ENCODE assay signal across 29 mouse cellular contexts in the genomic region with DNA sequence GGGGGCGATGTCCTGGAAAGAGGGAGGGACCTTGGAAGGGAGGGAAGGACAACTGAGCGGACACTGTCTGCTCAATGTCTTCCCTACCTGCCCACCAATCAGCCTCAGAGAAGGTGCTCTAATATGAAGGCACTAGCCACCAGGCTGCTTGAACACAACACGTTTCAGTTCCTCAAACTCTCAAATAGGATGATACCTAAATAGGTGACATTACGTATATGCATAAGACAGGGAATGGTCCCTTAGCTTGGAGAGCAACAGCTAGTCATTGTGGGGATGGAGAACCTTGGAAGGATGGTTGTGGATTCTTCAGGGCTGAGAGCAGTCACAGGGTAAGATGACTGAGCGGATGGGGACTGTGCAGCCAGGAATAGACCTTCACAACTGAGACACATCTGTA. TPM values are rescaled to one million over a fixed set of nuclear protein-coding genes. Genes with fewer than 3 reads are reported as not detected.
A peak's percentile ranks its signal among the peaks of the same experiment; 100 is the strongest.
DNase-seq lines count a peak whose midpoint lies in the region; ATAC-seq and TF ChIP-seq lines count a peak whose summit lies in the region.
"Had no signal": no experiment of that assay in that cellular context is flagged by ENCODE, and none has a peak within 500 bp of the region (broad histone marks: within the 10 kb centered on the region; RNA-seq: fewer than 3 reads in every experiment).

No protein-coding gene starts in this region.

- TF ChIP-seq CTCF in gastrocnemius, adult 2 months (IDR thresholded peaks at IDR 0.05), result no peak
- TF ChIP-seq CTCF in left cerebral cortex, adult 2 months (IDR thresholded peaks at IDR 0.05), result no peak
- no peak for TF ChIP-seq CTCF in testis, adult 2 months (IDR thresholded peaks at IDR 0.05; ENCODE audit: control insufficient read depth, insufficient read depth, insufficient replicate concordance, low read depth, low read length)
- TF ChIP-seq CTCF in hindbrain, postnatal 0 days (IDR thresholded peaks at IDR 0.05; ENCODE audit: low read depth), result no peak

- H3K27ac ChIP-seq in gastrocnemius, adult 2 months, result no peak overlapping the region
- peak overlapping the region; percentile 63; the same call in 1 of the 2 replicates for H3K27ac ChIP-seq in left cerebral cortex, adult 2 months
- no peak overlapping the region for H3K27ac ChIP-seq in testis, adult 2 months (ENCODE audit: control insufficient read depth, insufficient read depth, low read depth, low read length)
- H3K27ac ChIP-seq in hindbrain, postnatal 0 days, result no peak overlapping the region
- H3K27ac ChIP-seq: embryonic facial prominence, embryonic 13.5 days; embryonic facial prominence, embryonic 15.5 days; forebrain, embryonic 10.5 days; forebrain, embryonic 12.5 days had no signal

- ATAC-seq in hindbrain, postnatal 0 days, result no peak
- ATAC-seq: forebrain, embryonic 14.5 days; forebrain, embryonic 16.5 days had no signal

- intact Hi-C loops in gastrocnemius, adult 2 months (cut with DNase I), result no loop called here
- intact Hi-C loops in gastrocnemius, postnatal 36 days (cut with DNase I), result no loop called here
- intact Hi-C loops in left cerebral cortex, adult 2 months (cut with DNase I), result no loop called here
- intact Hi-C loops in left cerebral cortex, postnatal 4 days (cut with DNase I), result no loop called here

- no peak overlapping the region for H3K4me3 ChIP-seq in gastrocnemius, adult 2 months
- H3K4me3 ChIP-seq in left cerebral cortex, adult 2 months, result no peak overlapping the region
- H3K4me3 ChIP-seq in testis, adult 2 months (ENCODE audit: control insufficient read depth, low read depth, low read length), result peak overlapping the region; percentile 39
- H3K4me3 ChIP-seq in hindbrain, postnatal 0 days (ENCODE audit: low read length), result no peak overlapping the region
- H3K4me3 ChIP-seq: embryonic facial prominence, embryonic 13.5 days; embryonic facial prominence, embryonic 15.5 days; erythroblast, embryonic 14.5 days; forebrain, embryonic 10.5 days; forebrain, embryonic 12.5 days had no signal

- no peaks in the 10 kb centered on the region for H3K9me3 ChIP-seq in hindbrain, postnatal 0 days (ENCODE audit: low read length)
- H3K9me3 ChIP-seq: embryonic facial prominence, embryonic 13.5 days; embryonic facial prominence, embryonic 15.5 days; forebrain, embryonic 10.5 days; forebrain, embryonic 12.5 days had no signal

- DNase-seq in gastrocnemius, adult 2 months, result peak; percentile 7
- no peak for DNase-seq in gastrocnemius, postnatal 36 days
- no peak for DNase-seq in left cerebral cortex, adult 2 months (ENCODE audit: extremely low spot score in 1 of 2, low spot score in 2 of 2)
- no peak for DNase-seq in left cerebral cortex, postnatal 4 days
- no peak for DNase-seq in testis, postnatal 14 days (ENCODE audit: low spot score)
- peak; percentile 13 for DNase-seq in splenic B cell, adult 2 months (ENCODE audit: low read depth, low spot score)
- no peak for DNase-seq in hindbrain, postnatal 0 days (ENCODE audit: low spot score)
- DNase-seq: adrenal gland, adult 2 months; adrenal gland, postnatal 10 days; adrenal gland, postnatal 25 days; cerebellum, adult 11 months; cerebellum, adult 18-20 months; cerebellum, adult 8-10 months; cerebellum, adult 9-11 months; cerebellum, postnatal 14 days; cerebellum, postnatal 36 days; embryo, embryonic 11 days had no signal

- TF ChIP-seq POLR2A in testis, adult 2 months (IDR thresholded peaks at IDR 0.05; ENCODE audit: control insufficient read depth, low read depth, low read length), result no peak

- no peak overlapping the region for H3K4me2 ChIP-seq in hindbrain, postnatal 0 days (ENCODE audit: low read depth, low read length)
- H3K4me2 ChIP-seq: embryonic facial prominence, embryonic 13.5 days; embryonic facial prominence, embryonic 15.5 days; forebrain, embryonic 12.5 days had no signal

- no peaks in the 10 kb centered on the region for H3K27me3 ChIP-seq in testis, adult 2 months (ENCODE audit: control insufficient read depth, insufficient read depth, low read length)
- H3K27me3 ChIP-seq in splenic B cell, adult 2 months (ENCODE audit: control insufficient read depth, insufficient read depth, low read length, poor library complexity, severe bottlenecking), result no peaks in the 10 kb centered on the region
- H3K27me3 ChIP-seq in hindbrain, postnatal 0 days (ENCODE audit: insufficient read depth, low read length), result 0 out of 2 replicates have a peak, but pooled peaks cover 3% of the 10 kb centered on the region

- no peaks in the 10 kb centered on the region for H3K36me3 ChIP-seq in testis, adult 2 months (ENCODE audit: control insufficient read depth, insufficient read depth, low read length)
- H3K36me3 ChIP-seq in splenic B cell, adult 2 months (ENCODE audit: control insufficient read depth, insufficient read depth, low read length, poor library complexity, severe bottlenecking), result no peaks in the 10 kb centered on the region
- no peaks in the 10 kb centered on the region for H3K36me3 ChIP-seq in hindbrain, postnatal 0 days (ENCODE audit: insufficient read depth, low read length)
- H3K36me3 ChIP-seq: embryonic facial prominence, embryonic 13.5 days; embryonic facial prominence, embryonic 15.5 days; forebrain, embryonic 10.5 days; forebrain, embryonic 12.5 days had no signal

- no peak overlapping the region for H3K9ac ChIP-seq in hindbrain, postnatal 0 days (replicated peaks; ENCODE audit: low read length)
- H3K9ac ChIP-seq: embryonic facial prominence, embryonic 13.5 days; embryonic facial prominence, embryonic 15.5 days; forebrain, embryonic 12.5 days had no signal

- WGBS in hindbrain, postnatal 0 days, result 83% methylated on average over 5 of the region's 5 CpGs

- H3K4me1 ChIP-seq in testis, adult 2 months (ENCODE audit: control insufficient read depth, insufficient read depth, low read length), result peaks cover 3% of the 10 kb centered on the region
- no peaks in the 10 kb centered on the region for H3K4me1 ChIP-seq in hindbrain, postnatal 0 days (ENCODE audit: insufficient read depth, low read length)
- H3K4me1 ChIP-seq: embryonic facial prominence, embryonic 15.5 days; forebrain, embryonic 12.5 days had no signal

RNA-seq across cellular contexts. Expression of a gene that starts 2.5 kb away (rescaled TPM):
- total RNA-seq in gastrocnemius, adult 2 months (2021), result not detected
- not detected for total RNA-seq in gastrocnemius, postnatal 36 days (2021)
- not detected for total RNA-seq in left cerebral cortex, adult 2 months (2021)
- not detected for total RNA-seq in left cerebral cortex, postnatal 4 days (2021)
- 18.7 and 19.2 TPM in 2 replicates for polyA plus RNA-seq in testis, adult 2 months (2012; rRNA removed)
- not detected in 2 replicates for total RNA-seq in hindbrain, postnatal 0 days (2014; rRNA removed)
- polyA plus RNA-seq in hindbrain, postnatal 0 days (2015; fragmentation: Nextera tagmentation; extraction: Ambion mirVana), result not detected in 2 replicates
- total RNA-seq: adrenal gland, adult 2 months; adrenal gland, postnatal 10 days; adrenal gland, postnatal 25 days; adrenal gland, postnatal 4 days; common myeloid progenitor, adult 5-6 weeks; ES-E14 had no signal
- polyA plus RNA-seq: adrenal gland, adult 2 months; embryonic facial prominence, embryonic 11.5 days; embryonic facial prominence, embryonic 13.5 days; embryonic facial prominence, embryonic 15.5 days; erythroblast, embryonic 14.5 days; forebrain, embryonic 12.5 days; forebrain, embryonic 14.5 days; forebrain, embryonic 16.5 days had no signal

RNA-seq across cellular contexts. Expression of a gene that starts 6.4 kb away (rescaled TPM):
- not detected for total RNA-seq in gastrocnemius, adult 2 months (2021)
- total RNA-seq in gastrocnemius, postnatal 36 days (2021), result not detected
- total RNA-seq in left cerebral cortex, adult 2 months (2021), result 1 to 10 TPM; 1.8 to 2.6 TPM
- under 1 TPM; 0.48 to 0.95 TPM for total RNA-seq in left cerebral cortex, postnatal 4 days (2021)
- 19.8 and 22.9 TPM in 2 replicates for polyA plus RNA-seq in testis, adult 2 months (2012; rRNA removed)
- 0.25 and 0.31 TPM in 2 replicates for total RNA-seq in hindbrain, postnatal 0 days (2014; rRNA removed)
- polyA plus RNA-seq in hindbrain, postnatal 0 days (2015; fragmentation: Nextera tagmentation; extraction: Ambion mirVana), result 2.2 and 2.4 TPM in 2 replicates
- total RNA-seq: common myeloid progenitor, adult 5-6 weeks had no signal

RNA-seq across cellular contexts. Expression of a gene that starts 6.6 kb away (rescaled TPM):
- total RNA-seq in gastrocnemius, adult 2 months (2021), result 10 to 100 TPM; 25.6 to 29.5 TPM
- 10 to 100 TPM; 20.7 to 28.5 TPM for total RNA-seq in gastrocnemius, postnatal 36 days (2021)
- 100 to 1,000 TPM; 135 to 138 TPM for total RNA-seq in left cerebral cortex, adult 2 months (2021)
- 100 to 1,000 TPM; 113 to 125 TPM for total RNA-seq in left cerebral cortex, postnatal 4 days (2021)
- polyA plus RNA-seq in testis, adult 2 months (2012; rRNA removed), result 72.5 and 83.8 TPM in 2 replicates
- 63.8 and 70.8 TPM in 2 replicates for total RNA-seq in hindbrain, postnatal 0 days (2014; rRNA removed)
- 104 and 106 TPM in 2 replicates for polyA plus RNA-seq in hindbrain, postnatal 0 days (2015; fragmentation: Nextera tagmentation; extraction: Ambion mirVana)

RNA-seq across cellular contexts. Expression of a gene that starts 13.3 kb away (rescaled TPM):
- not detected for total RNA-seq in gastrocnemius, adult 2 months (2021)
- not detected for total RNA-seq in gastrocnemius, postnatal 36 days (2021)
- 100 to 1,000 TPM; 111 to 120 TPM for total RNA-seq in left cerebral cortex, adult 2 months (2021)
- total RNA-seq in left cerebral cortex, postnatal 4 days (2021), result 10 to 100 TPM; 37.2 to 56.0 TPM
- 0.32 and 0.62 TPM in 2 replicates for polyA plus RNA-seq in testis, adult 2 months (2012; rRNA removed)
- 79.1 and 105 TPM in 2 replicates for total RNA-seq in hindbrain, postnatal 0 days (2014; rRNA removed)
- polyA plus RNA-seq in hindbrain, postnatal 0 days (2015; fragmentation: Nextera tagmentation; extraction: Ambion mirVana), result 74.4 and 89.2 TPM in 2 replicates

RNA-seq across cellular contexts. Expression of a gene that starts 37.5 kb away (rescaled TPM):
- not detected for total RNA-seq in gastrocnemius, adult 2 months (2021)
- total RNA-seq in gastrocnemius, postnatal 36 days (2021), result under 1 TPM; 0.17 to 0.46 TPM
- not detected for total RNA-seq in left cerebral cortex, adult 2 months (2021)
- total RNA-seq in left cerebral cortex, postnatal 4 days (2021), result 1 to 10 TPM; 3.7 to 4.1 TPM
- polyA plus RNA-seq in testis, adult 2 months (2012; rRNA removed), result 25.9 and 26.7 TPM in 2 replicates
- 9.2 and 11.7 TPM in 2 replicates for total RNA-seq in hindbrain, postnatal 0 days (2014; rRNA removed)
- polyA plus RNA-seq in hindbrain, postnatal 0 days (2015; fragmentation: Nextera tagmentation; extraction: Ambion mirVana), result 1.9 and 2.1 TPM in 2 replicates

Comparison
In these comparisons a context has a peak if more than half of its experiments do, and no peak if none do; other contexts are left out.
1. DNase-seq: peak in gastrocnemius, adult 2 months (single experiment) and splenic B cell, adult 2 months (single experiment); none in gastrocnemius, postnatal 36 days (0 of 2), left cerebral cortex, adult 2 months (0 of 2), left cerebral cortex, postnatal 4 days (single experiment), testis, postnatal 14 days (single experiment) and hindbrain, postnatal 0 days (single experiment).